Mouse (Mus musculus) adrenal gland, adult 18-20 months (tissue): Measurements from ENCODE around the gene Hoxd10. TPM values are rescaled to one million over a fixed set of nuclear protein-coding genes. Genes with fewer than 3 reads are reported as not detected.

Experiments used
- DNase-seq, 2 experiments: peaks; one replicate each; pipeline ENCODE4 v3.0.0; 2021 to 2022; ENCODE audit warnings: low spot score in 2 of 2
- long read RNA-seq, 2 experiments: library from polyadenylated mRNA; stranded (forward); transcript quantifications; one replicate each; pipeline ENCODE4 v2.0.0; 2021
- total RNA-seq, 2 experiments: library from RNA; stranded (reverse); gene quantifications; 1 replicate in 1 of 2; 2 replicates in 1 of 2; pipeline ENCODE4 v1.2.3; 2021

The Hoxd10 gene
- not detected for total RNA-seq
- long read RNA-seq, experiment 1: 0 reads
- long read RNA-seq, experiment 2: 0 reads

GRCm38 (mm10) chr2:74691022-74691951 lies at the start of gene Hoxd10:
TSS of gene Hoxd10 (plus strand) at chr2:74691924.
- DNase-seq: no peak

GRCm38 (mm10) chr2:74642431-74642830 lies 49.3 kb upstream of the Hoxd10 start:
- no peak for DNase-seq

- no peak for DNase-seq
Measured at GRCm38 (mm10) chr2:74645631-74646030, 46.1 kb upstream of the Hoxd10 start.

GRCm38 (mm10) chr2:74647082-74647864 lies 44.5 kb upstream of the Hoxd10 start:
- no peak for DNase-seq

- no peak for DNase-seq
Measured at GRCm38 (mm10) chr2:74652996-74653340, 38.8 kb upstream of the Hoxd10 start.

- no peak for DNase-seq
Measured at GRCm38 (mm10) chr2:74653781-74654535, 37.8 kb upstream of the Hoxd10 start.

GRCm38 (mm10) chr2:74654743-74655419 lies 36.8 kb upstream of the Hoxd10 start:
- DNase-seq: no peak

- no peak for DNase-seq
Measured at GRCm38 (mm10) chr2:74655420-74655781, 36.3 kb upstream of the Hoxd10 start.

GRCm38 (mm10) chr2:74655821-74656631 lies 35.7 kb upstream of the Hoxd10 start:
- no peak for DNase-seq

GRCm38 (mm10) chr2:74656632-74657021 lies 35.1 kb upstream of the Hoxd10 start:
- DNase-seq: no peak

- DNase-seq: no peak
Measured at GRCm38 (mm10) chr2:74657251-74658023, 34.3 kb upstream of the Hoxd10 start.

- no peak for DNase-seq
Measured at GRCm38 (mm10) chr2:74658024-74658666, 33.6 kb upstream of the Hoxd10 start.

GRCm38 (mm10) chr2:74658667-74659371 lies 32.9 kb upstream of the Hoxd10 start:
- DNase-seq: no peak

- no peak for DNase-seq
Measured at GRCm38 (mm10) chr2:74659507-74660005, 32.2 kb upstream of the Hoxd10 start, which contains the start of gene Evx2. TSS of gene Evx2 (minus strand) at chr2:74659557.

- no peak for DNase-seq
Measured at GRCm38 (mm10) chr2:74660421-74661375, 31.0 kb upstream of the Hoxd10 start.

- no peak for DNase-seq
Measured at GRCm38 (mm10) chr2:74661685-74662084, 30.0 kb upstream of the Hoxd10 start.
